Mouse (Mus musculus) CD4-positive, CD25-positive, alpha-beta regulatory T cell, adult 2 months (primary cell): Measurements from ENCODE around the gene Hoxd10.
A peak's percentile ranks its signal among the peaks of the same experiment; 100 is the strongest.

Experiments
- DNase-seq: peaks from one replicate; pipeline ENCODE4 v3.0.0-alpha.2; 2012; ENCODE audit warnings: low read depth, low spot score

Gene Hoxd10

DNA sequence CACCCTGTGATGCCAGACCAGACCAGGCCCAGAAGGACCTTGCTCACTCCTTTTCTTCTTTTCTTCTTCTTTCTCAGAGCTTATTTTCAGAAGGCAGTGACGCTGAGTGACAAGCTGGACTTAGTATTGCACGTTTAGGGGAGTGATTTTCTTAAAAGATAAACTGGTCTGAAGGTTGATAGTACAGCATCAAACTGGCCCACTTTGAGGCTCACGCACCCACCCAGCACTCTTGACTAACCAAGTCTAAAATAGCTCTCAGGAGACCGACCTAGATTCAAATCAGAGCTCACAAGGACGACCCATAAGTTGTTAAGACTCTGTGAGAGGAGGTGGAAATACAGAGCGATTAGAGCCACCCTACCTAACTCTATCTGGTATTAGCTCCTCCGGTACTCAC, 25.3 kb upstream of the Hoxd10 start:
- no peak for DNase-seq

GRCm38 (mm10) chr2:74667191-74667841, 24.4 kb upstream of the Hoxd10 start:
- DNase-seq, result no peak

GRCm38 (mm10) chr2:74667842-74668357, 23.8 kb upstream of the Hoxd10 start, which contains the start of gene Hoxd13:
TSS of gene Hoxd13 (plus strand) at chr2:74668310.
- no peak for DNase-seq

GRCm38 (mm10) chr2:74668370-74669229, 23.1 kb upstream of the Hoxd10 start:
- DNase-seq, result no peak

DNA sequence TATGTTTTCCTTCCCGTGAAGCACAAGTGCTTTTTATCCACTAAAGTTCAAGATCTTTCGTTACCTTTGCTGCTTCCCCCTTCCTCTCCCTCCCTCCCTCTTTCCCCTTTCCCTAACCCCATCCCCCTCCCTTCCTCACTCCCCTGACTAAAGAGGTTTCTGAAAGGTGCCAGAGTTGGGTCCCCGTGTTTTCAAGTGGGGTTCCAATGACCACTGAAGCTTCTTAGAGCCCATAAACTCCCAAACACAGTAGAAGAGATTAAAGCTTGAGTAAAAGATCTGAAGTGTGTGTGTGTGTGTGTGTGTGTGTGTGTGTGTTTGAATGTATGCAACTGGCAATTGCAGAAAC, 22.5 kb upstream of the Hoxd10 start:
- no peak for DNase-seq

- no peak for DNase-seq
These were observed 22.0 kb upstream of the Hoxd10 start for GRCm38 (mm10) chr2:74669650-74670235.

DNA sequence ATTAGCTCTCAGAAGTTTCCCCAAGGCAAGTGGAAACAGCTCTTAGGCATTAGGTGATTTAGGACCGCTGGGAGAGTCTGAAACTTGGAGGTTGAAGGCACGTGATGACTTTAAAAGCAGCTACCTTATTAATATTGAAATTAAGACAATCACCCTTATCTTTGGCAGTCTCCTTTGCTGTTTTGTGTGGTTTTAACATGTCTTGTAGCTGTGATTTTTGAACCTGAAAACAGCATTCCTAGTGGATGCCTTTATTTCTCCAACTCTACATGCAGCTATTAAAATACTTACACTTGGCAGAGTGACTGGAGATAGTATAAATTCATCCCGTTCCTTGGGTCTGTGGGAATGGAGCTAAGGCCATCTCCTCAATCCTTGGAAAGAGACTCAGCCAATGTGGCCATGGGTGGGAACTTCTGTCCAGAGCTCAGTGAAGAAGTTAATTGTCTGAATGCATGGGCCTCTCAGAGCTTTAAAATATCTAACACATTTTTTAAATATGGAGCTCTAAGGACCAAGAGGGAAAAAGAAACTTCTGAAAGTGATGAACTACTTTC, 21.0 kb upstream of the Hoxd10 start:
- DNase-seq, result no peak

- DNase-seq, result no peak
These were observed 19.9 kb upstream of the Hoxd10 start for GRCm38 (mm10) chr2:74671847-74672246.

DNA sequence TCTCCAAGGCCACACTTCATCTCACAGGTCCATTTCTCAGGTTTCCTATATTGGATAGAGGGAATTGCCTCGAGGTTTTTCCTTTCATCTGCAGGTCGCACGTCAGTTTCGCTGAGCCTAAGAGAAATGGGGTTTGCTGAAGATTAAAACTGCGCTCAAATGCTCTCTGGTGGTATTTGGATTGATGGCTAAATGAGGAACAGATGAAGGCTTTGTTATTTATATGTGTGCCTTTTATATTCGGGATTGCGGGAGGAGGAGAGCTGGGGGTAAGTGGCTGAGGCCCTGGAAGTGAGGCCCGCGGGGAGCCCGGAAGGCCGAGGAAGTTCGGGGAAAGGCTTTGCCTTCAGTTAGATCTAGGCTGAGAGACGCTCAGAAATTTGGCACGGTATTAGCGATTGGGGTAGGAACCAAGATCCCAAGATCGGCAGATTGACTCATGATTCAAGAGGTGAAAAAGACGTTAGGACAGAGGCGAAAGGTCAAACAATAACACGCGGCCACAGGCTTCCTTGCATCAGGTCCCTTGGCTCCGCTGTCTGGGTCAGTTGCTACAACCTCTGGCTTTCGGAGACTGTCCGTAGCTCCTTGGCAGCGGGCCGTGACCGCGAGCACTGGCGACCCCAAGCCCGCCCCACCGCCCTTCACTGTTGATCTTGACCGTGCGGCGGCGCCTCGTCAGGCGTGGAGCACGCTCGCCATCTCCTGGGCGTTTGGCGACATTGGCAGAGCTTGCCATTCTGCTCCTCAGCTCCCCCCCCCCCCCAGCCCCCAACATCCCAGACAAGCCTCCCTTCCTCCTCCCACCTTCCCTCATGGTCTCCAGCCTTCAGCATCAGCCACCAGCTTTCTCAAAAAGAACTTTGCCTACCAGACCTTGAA, 19.0 kb upstream of the Hoxd10 start:
- peak; percentile 81 for DNase-seq

DNA sequence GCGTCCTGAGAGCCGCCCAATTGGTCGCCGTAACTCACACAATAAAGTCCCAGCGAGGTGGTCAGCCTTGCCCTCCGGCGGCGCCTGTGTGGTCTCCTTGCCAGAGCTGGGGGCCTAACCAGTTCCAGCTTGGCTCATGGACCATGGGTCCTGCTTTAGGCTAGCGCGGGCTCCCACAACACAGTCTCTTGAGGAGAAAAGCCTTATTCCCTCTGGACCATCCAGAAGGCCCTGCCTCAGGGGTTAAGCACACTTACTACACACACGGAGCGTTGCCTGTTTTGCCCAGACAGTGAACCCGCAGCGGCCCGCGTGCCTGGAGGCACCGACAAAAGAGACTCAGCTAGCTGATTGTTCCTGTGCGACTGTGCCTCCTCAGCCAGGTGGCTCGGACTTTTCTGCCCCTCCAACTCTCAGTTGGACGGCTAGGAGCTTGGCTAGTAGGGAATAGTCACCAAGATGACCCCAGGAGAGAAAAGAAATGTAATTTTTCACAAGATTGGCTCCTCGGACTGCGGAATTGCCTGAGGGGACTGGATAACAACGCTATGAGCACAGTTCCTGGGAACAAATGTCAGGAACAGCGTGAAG, 17.8 kb upstream of the Hoxd10 start:
- DNase-seq, result no peak

GRCm38 (mm10) chr2:74674881-74675665, 16.7 kb upstream of the Hoxd10 start, which contains the start of gene Hoxd12:
TSS of gene Hoxd12 (plus strand) at chr2:74675013.
- no peak for DNase-seq

GRCm38 (mm10) chr2:74675666-74676282, 15.9 kb upstream of the Hoxd10 start:
- DNase-seq, result no peak

GRCm38 (mm10) chr2:74676376-74677052, 15.2 kb upstream of the Hoxd10 start:
- DNase-seq, result no peak

GRCm38 (mm10) chr2:74677106-74677505, 14.6 kb upstream of the Hoxd10 start:
- DNase-seq, result no peak

DNA sequence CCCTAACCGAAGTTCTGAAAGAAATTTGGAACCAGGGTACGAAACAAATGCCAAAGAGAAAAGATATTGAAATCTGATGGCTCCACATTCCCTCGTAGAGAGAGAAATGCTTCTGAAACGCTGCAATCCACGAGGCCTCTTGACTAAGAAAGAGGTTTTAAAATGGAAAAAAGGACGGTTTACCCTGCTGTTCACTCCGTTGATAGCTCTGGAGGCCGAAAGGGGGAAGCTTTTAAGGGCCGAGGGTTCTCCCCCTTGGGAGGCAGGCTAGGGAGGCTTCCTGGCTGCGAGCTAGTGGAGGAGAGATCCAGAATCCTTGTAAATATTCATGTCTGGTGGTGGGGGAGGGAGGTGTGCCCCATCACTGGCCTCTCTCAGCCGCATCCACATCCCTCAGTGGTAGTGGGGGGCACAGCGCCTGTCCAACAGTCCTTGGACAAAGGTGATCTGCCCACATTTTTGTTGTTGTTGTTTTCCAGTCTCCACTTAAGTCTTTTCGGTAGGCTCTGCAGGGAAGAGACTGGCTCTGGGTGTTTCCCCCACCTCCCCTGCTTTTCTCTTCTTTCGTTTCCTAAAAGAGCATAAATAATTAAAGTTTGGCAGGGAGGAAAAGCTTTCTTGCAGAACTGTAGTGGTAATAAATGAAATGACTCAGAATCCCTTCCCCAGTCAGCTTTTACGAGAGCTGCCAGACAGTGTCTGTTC, 12.7 kb upstream of the Hoxd10 start, which contains the start of gene Hoxd11:
Gene Hoxd11 (plus strand): TSS at position 667 of the 705 bp plus-strand sequence.
- DNase-seq, result no peak

- no peak for DNase-seq
These were observed 12.1 kb upstream of the Hoxd10 start for GRCm38 (mm10) chr2:74679596-74679971.

DNA sequence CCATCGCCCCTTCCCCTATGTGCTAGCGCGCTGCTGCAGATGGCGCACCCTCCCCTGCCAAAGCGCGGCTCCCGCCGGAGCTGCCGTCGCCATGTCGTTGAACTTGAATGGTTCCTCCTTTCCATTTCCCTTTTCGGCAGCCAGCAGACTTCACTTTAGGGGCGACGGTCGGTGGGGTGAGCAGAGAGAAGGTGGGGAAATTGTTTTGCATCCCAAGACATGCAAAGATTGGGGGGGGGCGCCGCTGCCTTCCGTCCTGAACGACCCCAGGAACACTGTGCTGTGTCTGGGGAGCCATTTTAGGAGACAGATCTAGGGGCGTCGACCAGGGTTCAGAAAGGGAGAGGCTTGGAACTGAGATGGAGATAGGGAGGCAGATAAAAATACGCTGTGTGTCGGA, 11.7 kb upstream of the Hoxd10 start:
- no peak for DNase-seq
